Mouse (Mus musculus): ENCODE results near the gene St8sia4.

Gene St8sia4

DNA sequence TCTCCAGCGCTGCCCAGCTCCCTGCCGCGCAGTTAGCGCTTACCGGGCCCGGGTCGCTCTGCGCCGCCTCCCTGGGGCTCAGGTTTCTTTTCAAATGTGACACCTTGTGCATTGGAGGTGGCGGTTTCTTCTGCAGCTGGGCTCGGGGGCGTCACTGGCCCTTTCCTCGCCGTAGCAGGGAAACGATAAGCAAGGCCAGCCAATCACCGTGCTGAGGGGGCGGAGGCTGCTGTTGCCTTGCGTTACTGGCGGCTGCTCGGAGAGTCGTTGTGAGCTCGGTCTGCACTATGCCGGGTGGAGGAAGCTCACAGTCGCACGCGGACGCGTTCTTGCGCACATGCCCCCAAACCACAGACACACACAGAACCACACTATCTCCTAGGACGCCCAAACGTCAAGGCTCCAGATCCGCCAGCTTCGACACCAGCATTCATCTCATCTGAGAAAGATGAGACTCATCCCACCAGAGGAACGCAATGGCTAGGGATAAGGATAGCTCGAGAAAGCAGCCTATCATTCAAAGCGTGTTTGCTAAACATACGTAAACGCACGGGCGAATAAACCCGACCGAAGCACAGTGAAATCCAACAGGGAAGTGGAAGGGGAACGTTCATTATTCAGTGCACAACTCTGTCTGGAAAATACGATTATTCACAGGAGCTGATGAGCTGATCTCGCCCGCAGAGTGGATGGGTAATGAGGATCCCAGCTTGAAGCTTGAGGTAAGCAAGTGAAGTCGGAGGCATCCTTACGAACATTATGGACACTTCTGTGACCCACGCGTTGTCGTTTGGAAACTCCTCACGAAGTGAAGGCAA, at the start of gene St8sia4:
St8sia4 (minus strand) TSS at position 137 of the 818 bp plus-strand sequence.
- peak; percentile 86 for DNase-seq (ENCODE audit: low spot score)

DNA sequence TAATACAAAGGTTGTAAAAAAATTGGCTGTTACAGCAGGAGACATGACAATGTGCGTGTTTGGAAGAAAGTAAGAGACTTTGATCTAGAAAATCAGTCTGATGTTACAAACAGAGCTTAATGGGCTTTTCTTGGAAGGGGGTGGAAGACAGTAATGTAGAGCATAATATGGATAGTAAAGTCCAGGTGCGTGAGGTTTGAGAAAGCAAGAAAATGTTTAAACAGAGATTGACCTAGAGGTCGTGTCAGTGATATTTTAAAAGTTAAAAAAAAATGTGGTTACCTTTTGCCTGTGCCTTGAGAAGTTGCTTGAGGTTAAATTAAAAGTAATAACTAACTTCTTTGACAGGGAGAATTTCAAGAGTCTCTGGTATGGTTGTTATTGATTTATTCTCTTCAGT, 41.8 kb upstream of the St8sia4 start:
- no peak for DNase-seq (ENCODE audit: low spot score)

DNA sequence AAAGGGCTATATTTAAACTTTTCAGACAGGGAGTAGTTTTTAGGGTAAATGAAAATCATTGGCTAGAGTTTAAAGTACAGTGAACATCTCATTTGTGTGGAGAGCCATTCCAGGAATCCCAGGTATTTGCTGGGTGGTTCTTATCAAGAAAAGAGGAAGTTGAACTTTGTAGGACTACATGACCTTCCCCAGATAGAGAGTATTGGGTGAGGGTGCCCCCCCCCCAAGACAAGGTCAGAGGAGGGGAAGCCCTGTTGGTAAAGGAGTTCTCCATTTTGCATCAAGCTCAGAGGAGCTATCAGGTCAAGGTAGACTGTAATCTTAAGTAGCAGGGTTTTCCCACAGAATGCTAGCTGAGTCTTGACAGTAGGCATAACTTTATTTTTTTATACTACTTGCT, 32.5 kb upstream of the St8sia4 start:
- DNase-seq (ENCODE audit: low spot score) = no peak

DNA sequence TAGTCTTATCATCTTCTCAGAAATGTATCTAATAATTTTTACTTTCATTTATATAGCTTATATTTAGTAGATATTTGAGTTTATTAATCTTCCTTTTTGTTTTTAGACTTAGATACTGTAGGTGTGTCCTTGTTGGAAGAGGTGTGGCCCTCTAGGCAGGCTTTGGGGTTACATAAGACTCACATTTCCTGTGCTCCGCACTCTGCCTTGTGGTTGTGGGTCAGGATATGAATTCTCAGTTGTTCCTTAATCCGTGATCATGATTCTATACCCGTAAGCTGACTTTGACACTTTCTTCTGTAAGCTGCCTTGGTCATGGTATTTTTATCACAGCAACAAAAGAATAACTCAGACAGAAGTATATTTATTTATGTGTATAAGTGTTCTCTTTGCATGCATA, 6.7 kb upstream of the St8sia4 start:
- no peak for DNase-seq (ENCODE audit: low spot score)

DNA sequence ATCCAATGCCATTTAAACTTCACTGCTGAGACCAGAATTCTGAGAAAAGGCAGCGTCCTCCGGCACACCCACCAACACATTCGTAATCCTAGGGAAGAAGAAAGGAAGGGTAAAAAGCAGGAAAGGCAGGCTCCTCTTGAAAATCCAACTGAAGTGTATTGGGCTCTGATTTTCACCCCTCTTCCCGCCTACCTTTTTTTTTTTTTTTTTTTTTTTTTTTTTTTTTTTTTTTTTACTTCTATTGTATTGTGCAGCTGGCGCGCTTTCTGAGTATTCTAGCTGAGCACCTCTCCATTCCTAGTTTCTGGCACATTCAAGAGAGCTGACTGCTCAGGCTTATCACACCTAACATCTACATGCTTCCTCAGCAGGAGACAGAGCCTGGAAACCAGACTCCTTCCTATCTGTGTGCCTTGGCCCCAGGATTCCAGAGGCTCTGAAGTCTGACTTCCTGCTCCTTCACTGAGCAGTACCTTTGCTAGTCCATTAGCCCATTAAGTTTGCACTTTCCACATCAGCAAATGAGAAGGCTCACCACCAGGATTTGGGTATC, 958 bp upstream of the St8sia4 start:
- DNase-seq (ENCODE audit: low spot score) = peak; percentile 24

DNA sequence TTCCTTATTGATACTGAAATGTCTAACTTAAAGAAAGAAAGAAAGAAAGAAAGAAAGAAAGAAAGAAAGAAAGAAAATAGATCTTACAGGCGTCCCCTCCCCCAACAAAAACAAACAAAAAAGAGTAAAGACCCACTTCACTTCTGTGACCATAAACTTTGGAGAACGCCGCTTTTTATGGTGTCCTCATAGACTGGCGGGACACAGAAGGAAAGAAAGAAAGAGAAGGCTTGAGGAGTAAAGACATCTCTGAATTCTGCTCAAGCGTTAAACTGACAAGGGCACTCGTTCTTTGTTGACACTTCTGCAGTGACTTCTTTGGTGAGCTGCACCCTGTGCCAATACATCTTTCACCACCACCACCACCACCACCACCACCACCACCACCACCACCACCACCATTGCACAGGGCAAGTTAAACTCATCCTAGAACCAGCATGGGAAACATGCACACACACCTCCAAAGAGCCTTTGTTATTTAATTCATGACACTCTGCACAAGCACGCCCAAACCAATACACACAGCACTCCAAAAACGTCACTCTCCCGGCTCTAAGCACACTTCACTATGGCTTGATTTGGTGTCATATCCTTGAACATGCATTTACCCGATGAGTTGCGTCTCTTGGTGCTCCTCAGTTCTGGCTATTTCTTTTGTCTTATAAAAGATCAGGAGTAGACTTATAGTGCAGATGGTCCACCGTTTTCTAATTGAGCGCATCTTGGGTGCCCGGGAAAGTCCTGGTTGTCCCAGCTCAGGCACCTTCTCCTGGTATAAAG, 640 bp downstream of the St8sia4 start:
- DNase-seq (ENCODE audit: low spot score) = peak; percentile 38

DNA sequence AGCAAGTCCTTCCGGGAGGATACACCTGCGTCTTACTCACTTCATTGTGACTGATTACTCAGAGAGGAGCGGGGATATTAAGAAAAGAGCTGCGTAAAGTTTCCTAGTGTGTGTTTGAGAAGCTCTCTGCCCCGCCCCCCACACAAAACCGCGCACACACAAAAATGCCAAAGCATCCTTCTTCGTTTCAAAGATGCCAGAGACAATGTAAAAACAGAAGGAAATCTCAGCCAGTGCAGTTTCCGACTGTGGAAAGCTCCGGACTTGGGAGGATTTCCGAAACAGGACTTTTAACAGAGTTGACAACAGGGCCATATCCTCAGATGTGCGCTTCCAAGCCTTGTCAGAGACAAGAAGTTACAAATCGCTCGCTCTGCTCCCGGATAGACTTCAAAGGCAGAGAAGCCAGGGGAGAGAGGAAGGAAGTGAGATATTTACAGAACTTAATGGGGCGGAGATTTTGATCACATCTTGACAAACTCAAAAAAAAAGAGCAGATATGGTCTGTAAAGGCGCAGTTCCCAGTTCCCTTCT, 1.4 kb downstream of the St8sia4 start:
- peak; percentile 41 for DNase-seq (ENCODE audit: low spot score)

DNA sequence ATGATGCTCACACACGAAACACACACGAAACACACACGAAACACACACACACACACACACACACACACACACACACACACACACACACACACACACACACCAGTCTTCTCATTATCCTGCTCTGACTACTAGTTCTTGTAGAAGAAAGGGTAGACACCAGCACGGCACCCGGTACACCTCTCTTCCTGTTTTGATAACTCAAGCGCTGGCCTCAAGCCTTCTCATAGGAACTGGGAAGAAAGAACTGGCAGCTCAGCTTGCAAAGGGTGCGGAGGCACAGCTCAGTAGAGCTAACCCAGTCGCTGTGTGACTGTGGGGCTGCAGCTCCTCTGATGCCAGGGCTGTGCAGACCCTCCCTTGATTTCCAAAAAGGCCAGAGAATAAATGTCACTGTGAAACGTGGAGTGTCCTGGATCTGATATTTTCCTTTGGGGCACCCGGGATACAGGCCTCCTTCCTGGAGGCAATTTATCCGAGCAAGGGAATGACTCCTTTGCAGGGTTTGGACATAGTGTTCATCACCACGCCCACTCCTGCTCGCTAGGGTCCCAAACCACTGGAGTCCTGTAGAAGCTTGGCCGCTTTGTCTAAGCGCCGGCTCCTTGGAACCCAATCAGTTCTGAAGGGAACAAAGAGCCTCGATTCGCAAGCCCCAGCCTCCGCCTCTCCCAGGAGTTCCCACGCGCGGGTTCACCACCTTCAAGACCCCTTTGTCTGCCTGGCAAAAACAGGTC, 2.2 kb downstream of the St8sia4 start:
- peak; percentile 62 for DNase-seq (ENCODE audit: low spot score)

DNA sequence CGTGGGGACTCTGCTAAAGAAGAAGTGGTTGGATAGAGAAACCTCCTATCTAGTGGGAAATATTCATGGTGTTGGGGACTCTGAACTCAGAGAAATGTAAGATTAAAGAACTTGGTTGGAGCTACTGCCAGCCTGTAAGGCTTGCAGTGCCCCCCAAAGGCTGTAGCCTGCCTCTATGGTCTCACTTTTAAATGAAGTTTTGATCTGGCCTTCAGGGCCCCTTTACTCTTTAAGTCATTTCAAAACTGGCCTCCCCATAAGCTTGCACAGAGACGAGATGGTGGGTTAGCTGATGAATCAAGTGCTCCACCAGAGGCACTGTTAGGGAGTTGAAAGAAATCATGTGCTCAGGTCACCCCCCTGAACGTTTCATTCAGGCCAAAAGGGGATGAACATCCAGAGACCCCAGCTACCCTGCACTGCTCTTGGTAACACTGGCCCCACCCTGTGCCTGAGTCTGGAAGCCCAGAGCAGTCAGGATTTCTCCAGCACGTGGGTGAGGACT, 3.0 kb downstream of the St8sia4 start:
- DNase-seq (ENCODE audit: low spot score) = peak; percentile 45

DNA sequence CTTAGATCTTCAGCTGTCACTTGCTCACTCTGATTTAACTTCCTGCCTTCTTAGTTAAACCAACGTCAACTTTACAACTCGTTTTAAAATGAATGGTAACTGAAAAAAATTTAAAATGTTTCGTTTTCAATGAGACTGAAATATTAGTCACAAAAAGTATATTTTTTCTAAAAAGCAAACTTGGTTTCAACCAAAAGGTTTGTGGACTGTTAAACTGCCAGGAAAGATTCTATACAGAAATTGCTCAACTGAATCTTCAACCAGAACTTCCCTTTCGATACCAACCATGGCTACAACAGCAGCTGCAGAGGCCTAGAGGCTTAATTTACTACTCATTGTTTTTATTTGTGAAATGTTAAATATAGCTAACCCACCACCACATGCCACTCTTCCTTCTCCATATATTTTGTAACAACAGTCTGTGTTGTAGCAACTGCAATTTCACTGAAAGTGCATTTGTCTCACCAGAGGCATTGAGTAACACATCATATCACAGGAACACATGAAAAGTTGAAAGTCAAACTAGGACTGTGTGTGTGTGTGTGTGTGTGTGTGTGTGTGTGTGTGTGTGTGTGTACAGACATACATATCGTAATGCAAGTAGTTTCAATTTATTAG, 10.2 kb downstream of the St8sia4 start:
- no peak for DNase-seq (ENCODE audit: low spot score)

DNA sequence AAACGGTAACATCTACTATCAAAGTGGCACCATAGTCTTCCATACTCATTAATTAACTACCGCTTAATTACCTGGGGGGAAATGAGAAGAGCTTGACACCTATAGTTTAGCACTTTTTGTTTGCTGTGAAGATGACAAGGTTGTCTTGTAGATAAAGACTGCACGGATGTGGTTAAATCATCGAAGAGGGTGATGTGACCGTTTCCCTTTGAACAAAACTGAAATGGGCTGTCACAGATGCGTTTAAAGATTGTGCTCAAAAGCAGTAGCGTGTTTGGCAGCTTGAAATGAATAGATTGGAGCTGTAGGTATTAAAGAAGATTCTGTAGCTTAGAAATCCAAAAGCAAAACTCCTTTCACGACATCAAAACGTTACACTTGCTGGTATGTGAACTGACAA, 11.8 kb downstream of the St8sia4 start:
- no peak for DNase-seq (ENCODE audit: low spot score)

DNA sequence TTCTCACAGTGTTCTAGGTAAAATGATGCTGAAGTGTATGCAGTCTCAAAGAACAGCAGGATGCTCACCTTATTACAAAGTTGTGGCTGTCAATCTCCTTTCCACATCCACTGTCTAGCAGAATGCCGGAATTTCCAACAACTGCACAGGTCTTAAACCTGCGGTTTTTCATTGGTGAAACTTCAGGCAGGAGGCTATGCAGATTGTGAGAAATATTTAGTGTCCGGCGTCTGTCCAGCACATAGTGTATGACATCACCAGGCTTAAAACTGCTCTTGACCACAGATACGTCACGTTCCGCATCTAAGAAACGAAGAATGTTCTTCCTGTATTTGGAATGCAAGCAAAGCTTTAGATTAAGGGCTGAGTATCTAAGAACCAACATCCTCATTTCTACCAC, 13.9 kb downstream of the St8sia4 start:
- DNase-seq (ENCODE audit: low spot score) = no peak

DNA sequence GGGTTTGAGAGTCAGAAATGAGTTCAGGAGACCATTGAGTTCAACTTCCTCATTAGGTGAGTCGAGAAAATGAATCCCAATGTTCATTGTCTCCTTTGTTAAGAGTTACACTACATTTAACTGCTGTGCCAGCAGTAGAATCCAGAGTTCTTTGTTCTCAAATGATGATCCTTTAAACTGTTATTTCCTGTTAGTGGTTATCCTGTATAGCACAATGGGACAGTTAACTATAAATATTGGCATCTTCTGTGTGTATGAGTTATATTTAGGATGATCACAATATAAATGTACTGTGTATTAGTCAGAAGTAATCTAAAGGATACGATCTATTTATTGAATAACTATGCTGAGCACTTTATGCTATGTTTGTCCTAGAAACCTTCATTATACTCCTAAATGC, 23.1 kb downstream of the St8sia4 start:
- DNase-seq (ENCODE audit: low spot score) = no peak

DNA sequence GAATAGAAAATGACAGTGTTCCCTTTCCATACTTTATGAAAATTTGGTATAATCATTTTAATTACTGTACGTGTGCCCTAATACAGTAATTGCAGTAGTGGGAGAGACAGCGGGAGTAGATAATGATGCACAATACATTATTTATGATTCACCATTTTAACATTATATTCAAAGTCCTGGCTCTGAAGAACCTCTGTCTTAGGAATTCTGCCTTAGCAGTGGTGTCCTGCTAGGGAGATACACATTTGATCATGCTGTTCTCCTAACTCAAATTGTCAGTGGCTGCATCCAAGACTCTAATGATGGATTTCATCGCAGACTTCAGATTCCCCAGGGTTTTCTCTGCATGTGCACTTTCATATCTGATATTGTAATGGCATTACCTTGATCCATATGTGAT, 28.4 kb downstream of the St8sia4 start:
- DNase-seq (ENCODE audit: low spot score) = no peak

DNA sequence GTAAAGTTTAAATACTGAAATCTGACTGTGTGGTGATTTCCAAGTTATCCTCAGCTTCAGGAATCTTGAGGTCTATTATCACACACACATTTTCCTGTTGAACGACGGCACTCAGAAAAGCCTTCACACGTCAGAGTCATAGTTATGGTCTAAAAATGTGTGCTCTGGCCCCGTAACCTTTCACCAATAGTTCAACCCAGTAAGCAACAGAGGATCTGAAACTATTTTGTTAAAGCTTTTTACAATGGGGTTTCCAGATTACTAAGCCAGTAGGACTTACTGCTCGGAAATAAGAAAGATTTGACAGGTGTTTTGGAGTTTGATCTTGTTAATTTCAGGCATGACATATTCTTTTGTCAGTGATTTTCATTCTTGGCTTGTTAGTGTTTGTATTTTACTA, 43.0 kb downstream of the St8sia4 start:
- no peak for DNase-seq (ENCODE audit: low spot score)

DNA sequence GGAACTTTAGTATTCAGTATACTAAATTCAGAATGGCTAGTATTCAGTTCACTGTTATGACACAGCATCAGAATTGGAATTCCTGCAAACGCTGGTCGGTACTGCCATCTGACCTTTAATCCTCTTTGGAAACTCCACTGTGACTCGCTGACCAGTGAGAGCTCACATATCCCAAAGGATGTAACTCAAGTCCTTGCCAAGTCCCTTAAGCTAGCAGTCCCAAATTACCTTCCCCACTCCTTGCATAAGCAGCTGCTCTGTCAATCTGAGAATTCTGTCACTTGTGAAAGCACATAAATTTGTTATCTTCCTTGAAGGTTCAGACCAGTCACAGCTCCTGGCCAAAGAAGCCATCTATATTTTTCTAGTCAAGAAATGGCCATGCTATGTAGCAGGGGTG, 48.7 kb downstream of the St8sia4 start:
- no peak for DNase-seq (ENCODE audit: low spot score)

DNA sequence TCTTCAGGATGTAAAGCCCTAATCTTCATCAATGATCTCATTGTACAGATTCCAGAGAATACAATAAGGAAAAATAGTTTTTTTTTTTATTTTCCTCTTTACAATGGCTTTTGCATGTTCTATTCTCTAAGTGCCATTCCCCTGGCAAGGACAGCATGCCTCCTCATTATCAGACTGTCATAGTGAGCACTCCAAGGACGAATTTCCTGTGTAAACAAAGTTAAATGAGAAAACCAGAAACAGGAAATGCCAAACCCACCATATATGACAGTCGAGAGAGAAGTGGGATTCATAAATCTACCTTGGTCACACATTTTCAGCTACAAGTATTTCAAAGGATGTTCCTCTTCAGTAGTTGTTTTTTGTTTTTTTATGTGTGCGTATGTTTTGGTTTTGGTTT, 49.2 kb downstream of the St8sia4 start:
- no peak for DNase-seq (ENCODE audit: low spot score)

DNA sequence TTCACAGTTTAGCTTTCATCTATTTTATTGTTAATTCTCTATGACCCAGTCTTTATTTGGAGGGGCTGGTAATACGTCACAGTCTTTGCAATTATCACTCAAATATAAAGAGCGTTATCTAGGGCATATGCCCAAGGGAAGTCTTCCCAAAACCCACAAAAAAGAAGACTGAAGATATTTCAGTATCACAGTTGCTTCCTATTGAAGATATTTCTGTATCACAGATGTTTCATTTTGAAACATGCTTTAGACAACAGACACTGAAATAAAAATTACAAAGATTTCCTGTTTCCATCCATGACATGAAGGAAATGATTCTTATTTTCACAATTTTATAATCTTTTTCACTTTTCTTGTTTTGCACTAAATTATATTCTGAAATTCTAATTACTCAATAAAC, 57.4 kb downstream of the St8sia4 start:
- DNase-seq (ENCODE audit: low spot score) = no peak

DNA sequence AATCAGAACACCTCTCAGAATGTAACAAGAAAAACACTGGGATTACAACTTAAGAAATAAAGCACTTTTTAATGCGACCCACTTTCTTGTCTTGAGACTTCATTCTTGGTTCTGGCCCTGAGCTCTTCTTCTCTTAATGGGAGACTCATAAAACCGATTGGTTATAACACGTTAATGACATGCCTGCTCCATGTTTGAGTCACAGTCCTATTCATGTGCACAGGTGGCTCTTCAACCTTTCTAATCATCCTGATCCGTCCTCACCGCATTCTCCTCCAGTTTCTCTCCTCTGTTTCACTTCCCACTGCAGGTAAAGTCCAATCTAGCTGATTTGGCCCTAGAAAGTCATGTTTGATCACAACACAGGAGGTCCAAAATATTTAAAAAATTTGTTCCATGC, 58.3 kb downstream of the St8sia4 start:
- DNase-seq (ENCODE audit: low spot score) = no peak

DNA sequence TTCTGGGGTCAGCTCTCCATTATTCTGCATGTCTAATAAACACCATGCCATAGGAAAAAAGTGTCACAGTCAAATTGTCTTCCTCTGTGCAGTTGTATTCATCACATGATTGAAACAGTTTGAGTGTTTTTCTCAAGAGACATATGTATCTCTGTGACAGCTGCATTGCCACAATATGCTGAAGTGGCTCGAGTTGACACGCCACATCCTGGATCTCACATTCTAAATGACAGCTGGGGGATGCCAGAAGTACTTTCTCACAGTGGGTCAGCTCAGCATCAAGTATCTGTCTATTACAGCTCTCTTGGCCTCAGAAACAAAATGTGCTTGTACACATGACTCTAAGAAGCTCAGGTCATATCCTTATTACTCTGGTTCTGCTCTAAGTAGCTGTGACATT, 61.9 kb downstream of the St8sia4 start:
- no peak for DNase-seq (ENCODE audit: low spot score)

DNA sequence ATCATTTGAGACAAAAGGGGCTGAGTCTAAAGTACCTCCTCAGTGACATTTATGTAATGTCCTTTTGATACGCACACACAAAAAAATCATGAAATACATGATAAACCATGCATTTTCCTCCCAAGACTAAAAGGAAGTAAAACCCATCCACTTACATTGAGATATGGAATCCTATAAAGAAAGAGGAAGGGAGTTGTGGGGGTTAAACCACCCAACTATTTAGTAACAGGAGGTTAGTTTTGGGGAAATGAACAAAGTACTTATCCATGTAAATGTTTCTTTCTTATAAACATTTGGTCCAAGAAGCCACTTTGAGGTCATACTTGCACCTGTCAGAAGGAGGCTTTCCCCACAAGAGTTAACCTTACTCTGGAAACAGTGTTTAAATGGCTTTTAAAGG, 69.3 kb downstream of the St8sia4 start:
- no peak for DNase-seq (ENCODE audit: low spot score)

DNA sequence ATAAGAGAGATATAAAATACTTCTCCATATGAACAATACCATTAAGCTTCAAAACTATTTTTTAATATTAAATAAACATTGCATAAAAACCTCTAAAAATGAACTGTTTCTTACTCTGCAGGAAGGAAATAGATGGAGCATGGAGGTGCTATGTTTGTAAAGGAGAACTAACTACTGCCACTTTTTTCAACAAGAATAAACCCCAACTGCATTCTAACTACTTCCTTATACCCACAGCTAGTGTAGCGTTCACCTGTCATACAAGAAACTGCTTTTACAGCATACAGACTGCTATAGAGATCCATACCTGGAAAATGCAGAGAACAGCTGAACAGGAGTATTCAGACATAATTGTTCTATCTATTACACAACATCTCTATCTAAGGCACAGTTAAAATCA, 70.5 kb downstream of the St8sia4 start:
- no peak for DNase-seq (ENCODE audit: low spot score)
